Mouse (Mus musculus) small intestine, adult 2 months (tissue): ENCODE data around the gene Ewsr1. TPM values are rescaled to one million over a fixed set of nuclear protein-coding genes. Genes with fewer than 3 reads are reported as not detected.

ENCODE experiments used
- H3K27ac ChIP-seq: fragments of 200-500 bp; 2 replicates; pipeline ENCODE4 v1.5.1; 2012; ENCODE audit warnings: low read depth, low read length, control low read depth, inconsistent platforms; ENCODE audit not compliant: insufficient read depth
- H3K27me3 ChIP-seq: fragments of 200-500 bp; 2 replicates; pipeline ENCODE4 v1.6.1; 2012; ENCODE audit warnings: mild to moderate bottlenecking, moderate library complexity, low read length, inconsistent platforms; ENCODE audit not compliant: control insufficient read depth, insufficient read depth
- H3K36me3 ChIP-seq: fragments of 200-500 bp; 2 replicates; pipeline ENCODE4 v1.6.1; 2012; ENCODE audit warnings: mild to moderate bottlenecking, low read length, control low read depth, inconsistent platforms; ENCODE audit not compliant: control insufficient read depth, insufficient read depth
- H3K4me1 ChIP-seq: fragments of 200-500 bp; 2 replicates; pipeline ENCODE4 v1.6.1; 2012; ENCODE audit warnings: low read length, inconsistent platforms, mixed read lengths; ENCODE audit not compliant: control insufficient read depth, insufficient read depth, insufficient read length
- H3K4me3 ChIP-seq: fragments of 200-500 bp; 2 replicates; pipeline ENCODE4 v1.5.1; 2012; ENCODE audit warnings: low read depth, mild to moderate bottlenecking, control low read depth, inconsistent platforms, low read length, moderate library complexity
- CTCF ChIP-seq: fragments of 200-500 bp; IDR thresholded peaks from 2 replicates; pipeline ENCODE4 v1.5.1; 2012; ENCODE audit warnings: low read depth, mild to moderate bottlenecking, control low read depth, inconsistent platforms, low read length, moderate library complexity, mixed read lengths; ENCODE audit not compliant: insufficient replicate concordance, insufficient read length; ENCODE audit errors: extremely low read depth
- POLR2A ChIP-seq: fragments of 200-500 bp; IDR thresholded peaks from 2 replicates; pipeline ENCODE4 v1.6.1; 2012; ENCODE audit warnings: low read depth, mild to moderate bottlenecking, control low read depth, inconsistent platforms, low read length, moderate library complexity
- WGBS: fragments of 180-500 bp; shearing (Covaris S2); methylation state at CpG from one replicate; pipeline ENCODE4 v1.1.7; 2018; 5-methylcytosine and 5-hydroxymethylcytosine counted together
- polyA plus RNA-seq: library from polyadenylated mRNA; depleted of rRNA; stranded (reverse); fragments of >200 nt; gene quantifications from 2 replicates; pipeline ENCODE4 v1.2.3, GENCODE M21; 2012; rRNA removed

The Ewsr1 gene
- polyA plus RNA-seq, 1 experiment = 396 TPM

- no peaks in the 10 kb centered on the region for H3K4me1 ChIP-seq
- no peak overlapping the region for H3K27ac ChIP-seq
- TF ChIP-seq POLR2A (no peak), CTCF (no peak)
- no peak overlapping the region for H3K4me3 ChIP-seq
- 77% methylated on average over 10 of the region's 10 CpGs for WGBS
- no peaks in the 10 kb centered on the region for H3K27me3 ChIP-seq
- H3K36me3 ChIP-seq = peaks cover 83% of the 10 kb centered on the region
These were observed 66.4 kb downstream of the Ewsr1 start for GRCm38 (mm10) chr11:5032706-5033105.

- WGBS = 93% methylated on average over 7 of the region's 7 CpGs
- H3K4me1 ChIP-seq = no peaks in the 10 kb centered on the region
- peaks cover 86% of the 10 kb centered on the region for H3K36me3 ChIP-seq
- no peak overlapping the region for H3K27ac ChIP-seq
- TF ChIP-seq POLR2A (no peak), CTCF (no peak)
- H3K4me3 ChIP-seq = no peak overlapping the region
- no peaks in the 10 kb centered on the region for H3K27me3 ChIP-seq
These were observed 70.8 kb downstream of the Ewsr1 start for GRCm38 (mm10) chr11:5028228-5028627.

- Histone ChIP-seq H3K4me1 (no peaks in the 10 kb centered on the region), H3K27ac (no peak overlapping the region), H3K4me3 (no peak overlapping the region), H3K27me3 (no peaks in the 10 kb centered on the region), H3K36me3 (peaks cover 74% of the 10 kb centered on the region)
- 94% methylated on average over 1 of the region's 1 CpGs for WGBS
- TF ChIP-seq CTCF = no peak
- TF ChIP-seq POLR2A = no peak
These were observed 74.0 kb downstream of the Ewsr1 start for GRCm38 (mm10) chr11:5025108-5025507.

Other genes with a start within 250 kb of the Ewsr1 start
- gene Nf2, start 249.7 kb downstream of the Ewsr1 start, polyA plus RNA-seq = 26.1 and 43.5 TPM in 2 replicates
- 35.3 and 43.4 TPM in 2 replicates for gene Nipsnap1, start 225.3 kb downstream of the Ewsr1 start, polyA plus RNA-seq
- gene Thoc5, start 203.9 kb downstream of the Ewsr1 start, polyA plus RNA-seq = 7.1 and 14.1 TPM in 2 replicates
- 0.19 and 0.27 TPM in 2 replicates for gene Nefh, start 151.2 kb downstream of the Ewsr1 start, polyA plus RNA-seq
- 55.8 and 96.1 TPM in 2 replicates for gene Ap1b1, start 112.4 kb downstream of the Ewsr1 start, polyA plus RNA-seq
- 0.53 and 1.2 TPM in 2 replicates for gene Rasl10a, start 41.1 kb downstream of the Ewsr1 start, polyA plus RNA-seq
- 46.7 and 123 TPM in 2 replicates for gene Gas2l1, start 33.9 kb downstream of the Ewsr1 start, polyA plus RNA-seq
- gene Rhbdd3, start 340 bp downstream of the Ewsr1 start, polyA plus RNA-seq = 16.2 and 22.1 TPM in 2 replicates
- 16.9 and 34.7 TPM in 2 replicates for gene Emid1, start 53.0 kb upstream of the Ewsr1 start, polyA plus RNA-seq
- gene Kremen1, start 162.3 kb upstream of the Ewsr1 start, polyA plus RNA-seq = 5.3 and 7.8 TPM in 2 replicates